Mouse (Mus musculus) cortical plate, adult 2 months (tissue): ENCODE measurements around the gene Plcd1.

Source experiments
- CTCF ChIP-seq: fragments of 200-500 bp; IDR thresholded peaks from 2 replicates; pipeline ENCODE4 v1.5.1; 2011; ENCODE audit warnings: mild to moderate bottlenecking, control low read depth, low read length; ENCODE audit not compliant: insufficient read depth; ENCODE audit errors: extremely low read depth
- POLR2A ChIP-seq: fragments of 200-500 bp; IDR thresholded peaks from 2 replicates; pipeline ENCODE4 v1.6.1; 2011; ENCODE audit warnings: mild to moderate bottlenecking, low read length, control low read depth; ENCODE audit not compliant: insufficient read depth; ENCODE audit errors: extremely low read depth

- TF ChIP-seq CTCF (no peak), POLR2A (no peak)
These were observed 30.2 kb downstream of the Plcd1 start for GRCm38 (mm10) chr9:119063036-119063644.
